Comparison of ENCODE assay signal across 10 mouse cellular contexts in genomic region chr8:109810434-109810833, GRCm38 (mm10). TPM values are rescaled to one million over a fixed set of nuclear protein-coding genes. Genes with fewer than 3 reads are reported as not detected.
DNase-seq lines count a peak whose midpoint lies in the region; ATAC-seq and TF ChIP-seq lines count a peak whose summit lies in the region.
"Had no signal": no experiment of that assay in that cellular context is flagged by ENCODE, and none has a peak within 500 bp of the region (broad histone marks: within the 10 kb centered on the region; RNA-seq: fewer than 3 reads in every experiment).

No protein-coding gene starts in this region.

- 0 out of 2 replicates have a peak, but pooled peaks cover 3% of the 10 kb centered on the region for H3K36me3 ChIP-seq in heart, embryonic 12.5 days
- H3K36me3 ChIP-seq in heart, postnatal 0 days (replicated peaks; ENCODE audit: control insufficient read depth, insufficient read depth, low read length) = no peaks in the 10 kb centered on the region
- H3K36me3 ChIP-seq in hindbrain, embryonic 13.5 days = 0 out of 2 replicates have a peak, but pooled peaks cover 2% of the 10 kb centered on the region
- H3K36me3 ChIP-seq: embryonic facial prominence, embryonic 12.5 days had no signal

- no peaks in the 10 kb centered on the region for H3K27me3 ChIP-seq in heart, embryonic 12.5 days (replicated peaks)
- no peaks in the 10 kb centered on the region for H3K27me3 ChIP-seq in heart, postnatal 0 days (ENCODE audit: control insufficient read depth, insufficient read depth, low read length)
- H3K27me3 ChIP-seq in hindbrain, embryonic 13.5 days = no peaks in the 10 kb centered on the region
- H3K27me3 ChIP-seq: embryonic facial prominence, embryonic 12.5 days; kidney, embryonic 15.5 days had no signal

- WGBS in heart, embryonic 12.5 days = 68% methylated on average over 3 of the region's 3 CpGs
- WGBS in heart, postnatal 0 days = 31% methylated on average over 3 of the region's 3 CpGs
- WGBS in hindbrain, embryonic 13.5 days = 87% methylated on average over 3 of the region's 3 CpGs

- DNase-seq in heart, adult 18-20 months = peak; percentile 67 to 68
- DNase-seq in Muller cell, postnatal 12 days (ENCODE audit: inconsistent ontology term) = peak; percentile 30
- peak; percentile 78 for DNase-seq in adrenal gland, adult 2 months
- DNase-seq in heart, postnatal 0 days (ENCODE audit: low spot score) = no peak
- DNase-seq in thymus, postnatal 25 days = no peak
- DNase-seq: forebrain, postnatal 0 days had no signal

- no peak for TF ChIP-seq CTCF in heart, postnatal 0 days (IDR thresholded peaks at IDR 0.05; ENCODE audit: low read depth)

- TF ChIP-seq EP300 in heart, postnatal 0 days (IDR thresholded peaks at IDR 0.05; ENCODE audit: low read depth) = no peak

- H3K9ac ChIP-seq in heart, embryonic 12.5 days = no peak overlapping the region
- no peak overlapping the region for H3K9ac ChIP-seq in heart, postnatal 0 days (replicated peaks; ENCODE audit: low read depth, low read length)
- H3K9ac ChIP-seq in hindbrain, embryonic 13.5 days = no peak overlapping the region
- H3K9ac ChIP-seq: embryonic facial prominence, embryonic 12.5 days; forebrain, postnatal 0 days; kidney, embryonic 15.5 days had no signal

- no peaks in the 10 kb centered on the region for H3K9me3 ChIP-seq in heart, embryonic 12.5 days (replicated peaks)
- H3K9me3 ChIP-seq in heart, postnatal 0 days (replicated peaks; ENCODE audit: control insufficient read depth, low read length) = no peaks in the 10 kb centered on the region
- H3K9me3 ChIP-seq in hindbrain, embryonic 13.5 days = no peaks in the 10 kb centered on the region
- H3K9me3 ChIP-seq: embryonic facial prominence, embryonic 12.5 days; kidney, embryonic 15.5 days had no signal

- peaks cover 30% of the 10 kb centered on the region for H3K4me1 ChIP-seq in heart, embryonic 12.5 days (replicated peaks)
- peaks cover 17% of the 10 kb centered on the region; the same call in 1 of the 2 replicates for H3K4me1 ChIP-seq in heart, postnatal 0 days (ENCODE audit: control insufficient read depth, insufficient read depth)
- no peaks in the 10 kb centered on the region for H3K4me1 ChIP-seq in hindbrain, embryonic 13.5 days (replicated peaks)

- no peak overlapping the region for H3K27ac ChIP-seq in heart, embryonic 12.5 days (ENCODE audit: poor library complexity, severe bottlenecking)
- peak overlapping the region; percentile 2; the same call in 1 of the 2 replicates for H3K27ac ChIP-seq in heart, postnatal 0 days (ENCODE audit: low read depth)
- H3K27ac ChIP-seq in hindbrain, embryonic 13.5 days = no peak overlapping the region
- H3K27ac ChIP-seq: embryonic facial prominence, embryonic 12.5 days; kidney, embryonic 15.5 days had no signal

- H3K4me3 ChIP-seq in heart, embryonic 12.5 days = no peak overlapping the region
- no peak overlapping the region for H3K4me3 ChIP-seq in heart, postnatal 0 days (ENCODE audit: low read depth, low read length)
- H3K4me3 ChIP-seq in hindbrain, embryonic 13.5 days = no peak overlapping the region
- H3K4me3 ChIP-seq: embryonic facial prominence, embryonic 12.5 days; kidney, embryonic 15.5 days had no signal

- H3K4me2 ChIP-seq in heart, embryonic 12.5 days = no peak overlapping the region
- H3K4me2 ChIP-seq in heart, postnatal 0 days (ENCODE audit: low read depth, low read length) = no peak overlapping the region
- no peak overlapping the region for H3K4me2 ChIP-seq in hindbrain, embryonic 13.5 days
- H3K4me2 ChIP-seq: embryonic facial prominence, embryonic 12.5 days; kidney, embryonic 15.5 days had no signal

- no peak for ATAC-seq in heart, embryonic 12.5 days (ENCODE audit: insufficient number of reproducible peaks, low FRiP score)
- ATAC-seq in heart, postnatal 0 days (ENCODE audit: insufficient read depth, low read depth) = peak; percentile 60; the same call in 1 of the 2 replicates
- no peak for ATAC-seq in hindbrain, embryonic 13.5 days (ENCODE audit: low FRiP score)
- ATAC-seq: forebrain, postnatal 0 days had no signal

RNA-seq across cellular contexts. Expression of gene Ap1g1, which starts 32.1 kb away (rescaled TPM):
- 10 to 100 TPM; 35.0 to 38.8 TPM for total RNA-seq in heart, adult 18-20 months (2021)
- 44.8 and 46.7 TPM in 2 replicates for polyA plus RNA-seq in heart, embryonic 12.5 days (2016; fragmentation: Nextera tagmentation; extraction: Ambion mirVana)
- 10 to 100 TPM; 76.3 to 91.7 TPM for total RNA-seq in adrenal gland, adult 2 months (2021)
- 11.1 and 17.1 TPM in 2 replicates for polyA plus RNA-seq in adrenal gland, adult 2 months (2012; rRNA removed)
- total RNA-seq in heart, postnatal 0 days (2014; rRNA removed; ENCODE audit: low replicate concordance) = 23.7 and 24.6 TPM in 2 replicates
- polyA plus RNA-seq in heart, postnatal 0 days (2015; fragmentation: Nextera tagmentation; extraction: Ambion mirVana) = 13.5 and 14.4 TPM in 2 replicates
- polyA plus RNA-seq in hindbrain, embryonic 13.5 days (2015; fragmentation: Nextera tagmentation; extraction: Ambion mirVana) = 49.7 and 51.4 TPM in 2 replicates

RNA-seq across cellular contexts. Expression of gene Phlpp2, which starts 57.9 kb away (rescaled TPM):
- total RNA-seq in heart, adult 18-20 months (2021) = 1 to 10 TPM; 3.0 to 3.4 TPM
- polyA plus RNA-seq in heart, embryonic 12.5 days (2016; fragmentation: Nextera tagmentation; extraction: Ambion mirVana) = 1.5 and 1.8 TPM in 2 replicates
- total RNA-seq in adrenal gland, adult 2 months (2021) = 10 to 100 TPM in 1 of 2 experiments, 1 to 10 TPM in 1; 6.2 to 10.1 TPM
- polyA plus RNA-seq in adrenal gland, adult 2 months (2012; rRNA removed) = 1.9 and 2.8 TPM in 2 replicates
- 2.2 and 2.3 TPM in 2 replicates for total RNA-seq in heart, postnatal 0 days (2014; rRNA removed; ENCODE audit: low replicate concordance)
- polyA plus RNA-seq in heart, postnatal 0 days (2015; fragmentation: Nextera tagmentation; extraction: Ambion mirVana) = 0.67 and 0.80 TPM in 2 replicates
- polyA plus RNA-seq in hindbrain, embryonic 13.5 days (2015; fragmentation: Nextera tagmentation; extraction: Ambion mirVana) = 3.8 and 4.1 TPM in 2 replicates

Comparison
In these comparisons a context has a peak if more than half of its experiments do, and no peak if none do; other contexts are left out.
1. DNase-seq: peak in heart, adult 18-20 months (2 of 2), Muller cell, postnatal 12 days (single experiment) and adrenal gland, adult 2 months (single experiment); none in heart, postnatal 0 days (single experiment) and thymus, postnatal 25 days (single experiment).